Mouse (Mus musculus) ES-E14 (cell line): ENCODE data around the gene Lcn2. TPM values are rescaled to one million over a fixed set of nuclear protein-coding genes. Genes with fewer than 3 reads are reported as not detected.
A peak's percentile ranks its signal among the peaks of the same experiment; 100 is the strongest.

Experiments
- DNase-seq: peaks from one replicate; pipeline ENCODE4 v3.0.0-alpha.2; 2013; ENCODE audit warnings: low read depth, low spot score
- H3K27ac ChIP-seq: 2 replicates; pipeline ENCODE4 v1.5.1; 2012; ENCODE audit warnings: low read depth, mild to moderate bottlenecking, low read length, moderate library complexity, mixed read lengths; ENCODE audit not compliant: poor library complexity, insufficient read depth, severe bottlenecking
- H3K36me3 ChIP-seq: 2 replicates; pipeline ENCODE4 v1.6.1; 2012; ENCODE audit warnings: mild to moderate bottlenecking, low read length, moderate library complexity, mixed read lengths; ENCODE audit not compliant: control insufficient read depth, poor library complexity, insufficient read depth, severe bottlenecking
- H3K4me1 ChIP-seq, 2 experiments: fragments of 150-350 bp in 1 of 2; sonication (generic) in 1 of 2; 2 replicates each; pipeline ENCODE4 v1.6.1; 2012; ENCODE audit warnings: low read length in 2 of 2, mild to moderate bottlenecking in 1 of 2, mixed read lengths in 1 of 2; ENCODE audit not compliant: control insufficient read depth in 2 of 2, insufficient read depth in 2 of 2, poor library complexity in 1 of 2
- H3K4me3 ChIP-seq, 2 experiments: fragments of 150-350 bp in 1 of 2; sonication (generic) in 1 of 2; 2 replicates each; pipeline ENCODE4 v1.5.1; 2012; ENCODE audit warnings: low read length in 2 of 2, low read depth in 1 of 2, mild to moderate bottlenecking in 1 of 2, mixed read lengths in 1 of 2; ENCODE audit not compliant: insufficient read depth in 1 of 2, poor library complexity in 1 of 2, severe bottlenecking in 1 of 2
- H3K9ac ChIP-seq: 2 replicates; pipeline ENCODE4 v1.6.1; 2012; ENCODE audit warnings: low read depth, mild to moderate bottlenecking, low read length, mixed read lengths; ENCODE audit not compliant: poor library complexity, insufficient read depth, severe bottlenecking
- H3K9me3 ChIP-seq: fragments of 150-350 bp; sonication (generic); 2 replicates; pipeline ENCODE4 v1.6.1; 2012; ENCODE audit warnings: low read depth, mild to moderate bottlenecking, low read length; ENCODE audit not compliant: control insufficient read depth, insufficient read depth
- CHD2 ChIP-seq: IDR thresholded peaks from 2 replicates; pipeline ENCODE4 v1.6.1; 2014; ENCODE audit warnings: mild to moderate bottlenecking, low read depth, low read length, inconsistent platforms
- HCFC1 ChIP-seq: IDR thresholded peaks from 2 replicates; pipeline ENCODE4 v1.6.1; 2012; ENCODE audit warnings: low read length, inconsistent platforms, borderline replicate concordance; ENCODE audit not compliant: insufficient read depth
- MAFK ChIP-seq: IDR thresholded peaks from 2 replicates; pipeline ENCODE4 v1.6.1; 2014; ENCODE audit warnings: mild to moderate bottlenecking, low read depth, low read length, inconsistent platforms; ENCODE audit not compliant: insufficient read depth
- ZC3H11A ChIP-seq: IDR thresholded peaks from 2 replicates; pipeline ENCODE4 v1.6.1; 2012; ENCODE audit warnings: low read depth, mild to moderate bottlenecking, inconsistent platforms, low read length, borderline replicate concordance
- ZNF384 ChIP-seq: IDR thresholded peaks from 2 replicates; pipeline ENCODE4 v1.6.1; 2012; ENCODE audit warnings: low read depth, low read length, inconsistent platforms
- in situ Hi-C, 2 experiments: fragments of 600-800 bp; cut with MboI; formaldehyde crosslinking; loops; one replicate each; pipeline ENCODE4 v1.15.1; 2025; ENCODE audit warnings: low sequenced_read_pairs in 2 of 2, inconsistent platforms in 1 of 2; ENCODE audit not compliant: unreplicated experiment in 2 of 2
- total RNA-seq: library from RNA; depleted of rRNA; stranded (reverse); fragments of 300-350 nt; gene quantifications from 2 replicates; pipeline ENCODE4 v1.2.3, GENCODE M21; 2012

The Lcn2 gene
- total RNA-seq, 1 experiment, result not detected

- in situ Hi-C loops, result no loop called here
- H3K4me3 ChIP-seq, result peak within 1 kb of the TSS; percentile 75 to 81
- no peak for DNase-seq
- H3K9me3 ChIP-seq, result no peaks in the 10 kb centered on the region
- no peak for TF ChIP-seq HCFC1
- no peak for TF ChIP-seq ZC3H11A
- TF ChIP-seq CHD2, result no peak
- no peak for TF ChIP-seq ZNF384
- no peak for TF ChIP-seq MAFK
- peak within 1 kb of the TSS; percentile 78 for H3K9ac ChIP-seq
- H3K27ac ChIP-seq, result no peak within 1 kb of the TSS
- peaks cover 6 to 37% of the 10 kb centered on the region in 2 experiments; a peak in 3 of 4 replicates for H3K4me1 ChIP-seq
- H3K36me3 ChIP-seq, result no peaks in the 10 kb centered on the region
Measured at GRCm38 (mm10) chr2:32352151-32353006, 35.7 kb downstream of the Lcn2 start, which contains the start of gene Ciz1. Gene Ciz1, plus strand, starts transcription at chr2:32352327.

GRCm38 (mm10) chr2:32351471-32351961 is 36.5 kb downstream of the Lcn2 start:
- in situ Hi-C loops, result no loop called here
- Histone ChIP-seq H3K4me3 (0 out of 4 replicates have a peak overlapping the region, but pooled peaks of 1 of the 2 experiments have one; percentile 75), H3K4me1 (peaks cover 6 to 37% of the 10 kb centered on the region in 2 experiments; a peak in 3 of 4 replicates), H3K36me3 (no peaks in the 10 kb centered on the region), H3K9ac (no peak overlapping the region), H3K27ac (no peak overlapping the region), H3K9me3 (no peaks in the 10 kb centered on the region)
- no peak for DNase-seq
- TF ChIP-seq MAFK (no peak), ZNF384 (no peak), CHD2 (no peak), HCFC1 (no peak), ZC3H11A (no peak)

DNA sequence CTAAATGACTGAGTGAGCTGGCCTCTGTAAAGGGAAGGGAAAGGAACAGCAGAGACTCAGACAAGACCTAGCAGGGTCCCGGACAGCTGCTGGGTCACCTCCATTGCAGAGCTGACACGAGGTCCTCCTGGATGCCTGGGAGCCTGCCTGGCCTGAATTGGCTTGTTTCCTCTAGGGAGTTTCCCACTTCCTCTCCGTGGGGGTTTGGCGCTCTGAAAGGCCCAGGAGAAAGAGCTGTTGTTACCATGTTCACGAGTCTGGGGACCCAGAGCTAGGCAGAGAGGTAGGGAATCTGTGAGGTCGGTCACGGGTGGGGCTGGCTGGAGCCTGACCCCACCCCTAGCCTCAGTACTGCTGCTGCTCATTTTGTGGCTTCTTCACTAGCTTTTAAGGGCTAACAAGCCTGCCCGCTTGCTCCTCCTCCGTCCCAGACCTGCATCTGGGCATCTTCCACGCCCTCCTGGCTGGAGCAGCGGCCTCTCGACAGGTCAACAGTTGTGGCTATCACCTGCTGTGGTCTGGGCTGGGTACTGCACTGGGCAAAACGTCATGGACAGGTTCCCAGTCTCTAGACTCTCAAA is 37.5 kb downstream of the Lcn2 start:
- in situ Hi-C loops, result no loop called here
- no peak overlapping the region for H3K4me3 ChIP-seq
- TF ChIP-seq CHD2 (no peak), HCFC1 (no peak), MAFK (no peak), ZC3H11A (no peak), ZNF384 (no peak)
- no peak overlapping the region for H3K27ac ChIP-seq
- no peaks in the 10 kb centered on the region for H3K9me3 ChIP-seq
- H3K36me3 ChIP-seq, result no peaks in the 10 kb centered on the region
- DNase-seq, result no peak
- peaks cover 6 to 37% of the 10 kb centered on the region in 2 experiments; a peak in 3 of 4 replicates for H3K4me1 ChIP-seq
- no peak overlapping the region for H3K9ac ChIP-seq

- Histone ChIP-seq H3K9me3 (no peaks in the 10 kb centered on the region), H3K9ac (no peak overlapping the region), H3K4me1 (peaks cover 6 to 40% of the 10 kb centered on the region in 2 experiments; a peak in 3 of 4 replicates), H3K36me3 (no peaks in the 10 kb centered on the region), H3K4me3 (no peak overlapping the region), H3K27ac (no peak overlapping the region)
- no peak for TF ChIP-seq CHD2
- TF ChIP-seq ZNF384, result no peak
- no peak for TF ChIP-seq HCFC1
- TF ChIP-seq ZC3H11A, result no peak
- TF ChIP-seq MAFK, result no peak
- no peak for DNase-seq
- in situ Hi-C loops, result no loop called here
Measured at GRCm38 (mm10) chr2:32349625-32350255, 38.3 kb downstream of the Lcn2 start.
